Mouse (Mus musculus) Patski (cell line): ENCODE results near the gene Magoh. TPM values are rescaled to one million over a fixed set of nuclear protein-coding genes. Genes with fewer than 3 reads are reported as not detected.

Experiments used
- ATAC-seq: fragments of 100-300 bp; one replicate; pipeline ENCODE4 v1.8.0; 2021
- CTCF ChIA-PET: fragments of 350-600 bp; sonication (Branson Sonifier 250); formaldehyde crosslinking; loops from one replicate; lab custom pipeline; 2022; ENCODE audit warnings: inconsistent platforms; lab: Charles Lee
- POLR2A ChIA-PET: fragments of 350-600 bp; sonication (Branson Sonifier 250); formaldehyde crosslinking; loops from one replicate; lab custom pipeline; 2022; ENCODE audit warnings: antibody characterized with exemption, inconsistent platforms; lab: Charles Lee
- DNase-seq: peaks from one replicate; pipeline ENCODE4 v3.0.0-alpha.2; 2011; ENCODE audit warnings: low read depth, low spot score
- H3K27me3 ChIP-seq: fragments of 371-371 bp; one replicate; pipeline ENCODE4 v1.5.1; 2021
- CTCF ChIP-seq: fragments of 100-300 bp; IDR thresholded peaks from one replicate; pipeline ENCODE4 v1.5.1; 2021
- in situ Hi-C: fragments of 300-500 bp; cut with MboI; formaldehyde crosslinking; loops from 3 replicates; pipeline ENCODE4 v1.11.1; 2018; ENCODE audit warnings: low pct_unique_long_range_greater_than_20kb, mixed read lengths
- polyA plus RNA-seq: library from polyadenylated mRNA; unstranded; gene quantifications from one replicate; pipeline ENCODE4 v1.2.3, GENCODE M21; 2021

Gene Magoh
- 126 TPM for polyA plus RNA-seq

- no peaks in the 10 kb centered on the region for H3K27me3 ChIP-seq
- peak; percentile 75 for DNase-seq
- no peak for TF ChIP-seq CTCF
- CTCF ChIA-PET = no interaction called here
- in situ Hi-C loops = no loop called here
- POLR2A ChIA-PET = no interaction called here
- peak; percentile 78 for ATAC-seq
Measured at GRCm38 (mm10) chr4:107879254-107880050, at the start of gene Magoh. TSS of gene Magoh (plus strand) at chr4:107879755.

GRCm38 (mm10) chr4:107830189-107830588 lies 49.4 kb upstream of the Magoh start:
- TF ChIP-seq CTCF = no peak
- ATAC-seq (no peak), DNase-seq (no peak)
- in situ Hi-C loops = no loop called here
- POLR2A ChIA-PET = interaction anchor here (1.5 kb wide), 1 partner anchor 11 kb away, joined by 3 read pairs; no protein-coding TSS in a partner anchor
- no peaks in the 10 kb centered on the region for H3K27me3 ChIP-seq
- CTCF ChIA-PET = interaction anchor here (1.3 to 2.4 kb wide), 2 partner anchors 9 to 28 kb away, joined by 4 to 8 read pairs; partner anchors contain the start of gene Lrp8

GRCm38 (mm10) chr4:107830821-107831221 lies 48.7 kb upstream of the Magoh start:
- no peak for TF ChIP-seq CTCF
- ChIA-PET POLR2A (interaction anchor here (1.5 kb wide), 1 partner anchor 12 kb away, joined by 3 read pairs; no protein-coding TSS in a partner anchor), CTCF (interaction anchor here (1.3 to 2.4 kb wide), 2 partner anchors 10 to 29 kb away, joined by 4 to 8 read pairs; partner anchors contain the start of gene Lrp8)
- H3K27me3 ChIP-seq = no peaks in the 10 kb centered on the region
- in situ Hi-C loops = no loop called here
- no peak for DNase-seq
- ATAC-seq = no peak

- ChIA-PET POLR2A (no interaction called here), CTCF (no interaction called here)
- H3K27me3 ChIP-seq = no peaks in the 10 kb centered on the region
- ATAC-seq = no peak
- TF ChIP-seq CTCF = no peak
- no peak for DNase-seq
- in situ Hi-C loops = no loop called here
Measured at GRCm38 (mm10) chr4:107831678-107832077, 47.9 kb upstream of the Magoh start.

GRCm38 (mm10) chr4:107833525-107833924 lies 46.0 kb upstream of the Magoh start:
- no peak for TF ChIP-seq CTCF
- in situ Hi-C loops = no loop called here
- ATAC-seq (no peak), DNase-seq (no peak)
- POLR2A ChIA-PET = no interaction called here
- no peaks in the 10 kb centered on the region for H3K27me3 ChIP-seq
- CTCF ChIA-PET = no interaction called here

GRCm38 (mm10) chr4:107834643-107835314 lies 44.8 kb upstream of the Magoh start:
- CTCF ChIA-PET = interaction anchor here (0.8 kb wide), 1 partner anchor 97 kb away, joined by 3 read pairs; no protein-coding TSS in a partner anchor
- no peak for DNase-seq
- TF ChIP-seq CTCF = no peak
- POLR2A ChIA-PET = no interaction called here
- no peaks in the 10 kb centered on the region for H3K27me3 ChIP-seq
- in situ Hi-C loops = no loop called here
- no peak for ATAC-seq

GRCm38 (mm10) chr4:107835508-107835909 lies 44.0 kb upstream of the Magoh start:
- DNase-seq (no peak), ATAC-seq (no peak)
- ChIA-PET POLR2A (interaction anchor here (0.7 kb wide), 1 partner anchor 33 kb away, joined by 5 read pairs; the partner anchor contains the start of gene Lrp8), CTCF (interaction anchor here (0.8 kb wide), 1 partner anchor 98 kb away, joined by 3 read pairs; no protein-coding TSS in a partner anchor)
- in situ Hi-C loops = no loop called here
- no peak for TF ChIP-seq CTCF
- no peaks in the 10 kb centered on the region for H3K27me3 ChIP-seq

GRCm38 (mm10) chr4:107836758-107837157 lies 42.8 kb upstream of the Magoh start:
- in situ Hi-C loops = no loop called here
- no peak for DNase-seq
- ATAC-seq = no peak
- POLR2A ChIA-PET = no interaction called here
- no peaks in the 10 kb centered on the region for H3K27me3 ChIP-seq
- TF ChIP-seq CTCF = no peak
- CTCF ChIA-PET = no interaction called here

- ChIA-PET CTCF (no interaction called here), POLR2A (no interaction called here)
- TF ChIP-seq CTCF = no peak
- no peaks in the 10 kb centered on the region for H3K27me3 ChIP-seq
- in situ Hi-C loops = no loop called here
- DNase-seq (no peak), ATAC-seq (no peak)
Measured at GRCm38 (mm10) chr4:107837910-107838309, 41.6 kb upstream of the Magoh start.

- ATAC-seq = no peak
- POLR2A ChIA-PET = no interaction called here
- DNase-seq = no peak
- no peak for TF ChIP-seq CTCF
- CTCF ChIA-PET = no interaction called here
- in situ Hi-C loops = loop anchor here (5.0 kb wide), 1 partner anchor 106 kb away; no protein-coding TSS in a partner anchor
- H3K27me3 ChIP-seq = no peaks in the 10 kb centered on the region
Measured at GRCm38 (mm10) chr4:107843687-107844086, 35.9 kb upstream of the Magoh start.
